Mouse (Mus musculus): ENCODE results near the gene Olfr1428. TPM values are rescaled to one million over a fixed set of nuclear protein-coding genes. Genes with fewer than 3 reads are reported as not detected.

The Olfr1428 gene
- polyA plus RNA-seq (2014; fragmentation: Illumina TruSeq; extraction: RNeasy Lipid Tissue Mini Kit (QIAGEN cat#74804); ENCODE audit: low read depth, low replicate concordance), result not detected

GRCm38 (mm10) chr19:12115797-12116196 is at the start of gene Olfr1428:
Olfr1428 (minus strand) TSS chr19:12115897.

GRCm38 (mm10) chr19:12123103-12123502 is 7.4 kb upstream of the Olfr1428 start, which contains the start of gene Olfr76:
Olfr76 (minus strand) TSS chr19:12123203.

GRCm38 (mm10) chr19:12103234-12103633 is 12.5 kb downstream of the Olfr1428 start, which contains the start of gene Olfr1427:
Olfr1427 (minus strand) TSS chr19:12103334.

GRCm38 (mm10) chr19:12091913-12092312 is 23.8 kb downstream of the Olfr1428 start, which contains the start of gene Olfr1426:
Olfr1426 (minus strand) TSS chr19:12092013.

GRCm38 (mm10) chr19:12077631-12078030 is 38.1 kb downstream of the Olfr1428 start, which contains the start of gene Olfr1425:
Olfr1425 (minus strand) TSS chr19:12077731.

GRCm38 (mm10) chr19:12062582-12062981 is 53.1 kb downstream of the Olfr1428 start, which contains the start of gene Olfr1424:
Olfr1424 (minus strand) TSS chr19:12062682.

Other genes with a start within 250 kb of the Olfr1428 start
- gene Olfr1419, start 240.8 kb downstream of the Olfr1428 start, polyA plus RNA-seq (2014; fragmentation: Illumina TruSeq; extraction: RNeasy Lipid Tissue Mini Kit (QIAGEN cat#74804); ENCODE audit: low read depth, low replicate concordance), result not detected
- not detected for gene Olfr1420, start 229.3 kb downstream of the Olfr1428 start, polyA plus RNA-seq (2014; fragmentation: Illumina TruSeq; extraction: RNeasy Lipid Tissue Mini Kit (QIAGEN cat#74804); ENCODE audit: low read depth, low replicate concordance)
- gene Patl1, start 203.5 kb downstream of the Olfr1428 start, polyA plus RNA-seq (2014; fragmentation: Illumina TruSeq; extraction: RNeasy Lipid Tissue Mini Kit (QIAGEN cat#74804); ENCODE audit: low read depth, low replicate concordance), result 16.1 TPM
- 19.4 TPM for gene Osbp, start 150.0 kb downstream of the Olfr1428 start, polyA plus RNA-seq (2014; fragmentation: Illumina TruSeq; extraction: RNeasy Lipid Tissue Mini Kit (QIAGEN cat#74804); ENCODE audit: low read depth, low replicate concordance)
- gene Olfr1423, start 74.6 kb downstream of the Olfr1428 start, polyA plus RNA-seq (2014; fragmentation: Illumina TruSeq; extraction: RNeasy Lipid Tissue Mini Kit (QIAGEN cat#74804); ENCODE audit: low read depth, low replicate concordance), result not detected
- not detected for gene Olfr1424, start 53.2 kb downstream of the Olfr1428 start, polyA plus RNA-seq (2014; fragmentation: Illumina TruSeq; extraction: RNeasy Lipid Tissue Mini Kit (QIAGEN cat#74804); ENCODE audit: low read depth, low replicate concordance)
- not detected for gene Olfr1425, start 38.2 kb downstream of the Olfr1428 start, polyA plus RNA-seq (2014; fragmentation: Illumina TruSeq; extraction: RNeasy Lipid Tissue Mini Kit (QIAGEN cat#74804); ENCODE audit: low read depth, low replicate concordance)
- not detected for gene Olfr1426, start 23.9 kb downstream of the Olfr1428 start, polyA plus RNA-seq (2014; fragmentation: Illumina TruSeq; extraction: RNeasy Lipid Tissue Mini Kit (QIAGEN cat#74804); ENCODE audit: low read depth, low replicate concordance)
- gene Olfr1427, start 12.6 kb downstream of the Olfr1428 start, polyA plus RNA-seq (2014; fragmentation: Illumina TruSeq; extraction: RNeasy Lipid Tissue Mini Kit (QIAGEN cat#74804); ENCODE audit: low read depth, low replicate concordance), result not detected
- gene Olfr76, start 7.3 kb upstream of the Olfr1428 start, polyA plus RNA-seq (2014; fragmentation: Illumina TruSeq; extraction: RNeasy Lipid Tissue Mini Kit (QIAGEN cat#74804); ENCODE audit: low read depth, low replicate concordance), result not detected
- gene Olfr1555-ps1, start 54.2 kb upstream of the Olfr1428 start, polyA plus RNA-seq (2014; fragmentation: Illumina TruSeq; extraction: RNeasy Lipid Tissue Mini Kit (QIAGEN cat#74804); ENCODE audit: low read depth, low replicate concordance), result not detected
- not detected for gene Olfr1431, start 84.7 kb upstream of the Olfr1428 start, polyA plus RNA-seq (2014; fragmentation: Illumina TruSeq; extraction: RNeasy Lipid Tissue Mini Kit (QIAGEN cat#74804); ENCODE audit: low read depth, low replicate concordance)
- not detected for gene Olfr1432, start 116.7 kb upstream of the Olfr1428 start, polyA plus RNA-seq (2014; fragmentation: Illumina TruSeq; extraction: RNeasy Lipid Tissue Mini Kit (QIAGEN cat#74804); ENCODE audit: low read depth, low replicate concordance)
- gene Olfr262, start 125.8 kb upstream of the Olfr1428 start, polyA plus RNA-seq (2014; fragmentation: Illumina TruSeq; extraction: RNeasy Lipid Tissue Mini Kit (QIAGEN cat#74804); ENCODE audit: low read depth, low replicate concordance), result not detected
- gene Olfr235, start 145.1 kb upstream of the Olfr1428 start, polyA plus RNA-seq (2014; fragmentation: Illumina TruSeq; extraction: RNeasy Lipid Tissue Mini Kit (QIAGEN cat#74804); ENCODE audit: low read depth, low replicate concordance), result not detected
- not detected for gene Olfr1434, start 164.0 kb upstream of the Olfr1428 start, polyA plus RNA-seq (2014; fragmentation: Illumina TruSeq; extraction: RNeasy Lipid Tissue Mini Kit (QIAGEN cat#74804); ENCODE audit: low read depth, low replicate concordance)
- gene Olfr1436, start 183.2 kb upstream of the Olfr1428 start, polyA plus RNA-seq (2014; fragmentation: Illumina TruSeq; extraction: RNeasy Lipid Tissue Mini Kit (QIAGEN cat#74804); ENCODE audit: low read depth, low replicate concordance), result not detected
- gene Olfr1437, start 209.2 kb upstream of the Olfr1428 start, polyA plus RNA-seq (2014; fragmentation: Illumina TruSeq; extraction: RNeasy Lipid Tissue Mini Kit (QIAGEN cat#74804); ENCODE audit: low read depth, low replicate concordance), result not detected
- not detected for gene Olfr1438-ps1, start 220.0 kb upstream of the Olfr1428 start, polyA plus RNA-seq (2014; fragmentation: Illumina TruSeq; extraction: RNeasy Lipid Tissue Mini Kit (QIAGEN cat#74804); ENCODE audit: low read depth, low replicate concordance)